Mouse (Mus musculus): ENCODE data around the gene Phf21a.

GRCm38 (mm10) chr2:92221431-92221830 is 128.5 kb downstream of the Phf21a start:
- TF ChIP-seq POLR2A (IDR thresholded peaks at IDR 0.05; ENCODE audit: low read depth, low read length): no peak
- no peak for TF ChIP-seq CTCF (conservative IDR thresholded peaks at IDR 0.05; ENCODE audit: insufficient read depth, insufficient read length, low read depth, low read length)

Measured in kidney, adult 2 months (tissue).